8 mouse cellular contexts compared by ENCODE assay signal in genomic region chr1:74397919-74398451, GRCm38 (mm10). TPM values are rescaled to one million over a fixed set of nuclear protein-coding genes. Genes with fewer than 3 reads are reported as not detected.
DNase-seq lines count a peak whose midpoint lies in the region; ATAC-seq lines count a peak whose summit lies in the region.

No protein-coding gene starts in this region.

- 6% methylated on average over 11 of the region's 11 CpGs for WGBS in intestine, embryonic 16.5 days
- WGBS in liver, embryonic 11.5 days = 5% methylated on average over 11 of the region's 11 CpGs

- H3K27ac ChIP-seq in intestine, embryonic 16.5 days (ENCODE audit: low read length) = peak overlapping the region; percentile 91
- H3K27ac ChIP-seq in liver, embryonic 11.5 days (ENCODE audit: low read depth, low read length) = peak overlapping the region; percentile 92

- no peaks in the 10 kb centered on the region for H3K9me3 ChIP-seq in intestine, embryonic 16.5 days (ENCODE audit: control insufficient read depth, low read length)
- no peaks in the 10 kb centered on the region for H3K9me3 ChIP-seq in liver, embryonic 11.5 days (ENCODE audit: control insufficient read depth, low read length)

- H3K4me2 ChIP-seq in intestine, embryonic 16.5 days (ENCODE audit: low read depth, low read length) = peak overlapping the region; percentile 88
- H3K4me2 ChIP-seq in liver, embryonic 11.5 days = peak overlapping the region; percentile 86

- peak; percentile 74 for DNase-seq in 3T3-L1 (ENCODE audit: low read depth, low spot score)
- peak; percentile 78 for DNase-seq in embryo, embryonic 9.5 days (ENCODE audit: extremely low spot score)
- peak; percentile 97 for DNase-seq in heart, adult 11 months
- peak; percentile 70 for DNase-seq in liver, embryonic 11.5 days (ENCODE audit: low spot score)
- DNase-seq in splenic B cell, adult 2 months (ENCODE audit: low read depth, low spot score) = peak; percentile 89

- no peaks in the 10 kb centered on the region for H3K27me3 ChIP-seq in intestine, embryonic 16.5 days (replicated peaks; ENCODE audit: control insufficient read depth, insufficient read depth, low read length)
- H3K27me3 ChIP-seq in liver, embryonic 11.5 days (replicated peaks; ENCODE audit: control insufficient read depth, insufficient read depth, low read length) = no peaks in the 10 kb centered on the region
- H3K27me3 ChIP-seq in splenic B cell, adult 2 months (ENCODE audit: control insufficient read depth, insufficient read depth, low read length, poor library complexity, severe bottlenecking) = no peaks in the 10 kb centered on the region

- peak; percentile 55 for ATAC-seq in activated CD4-positive, CD25-positive, alpha-beta regulatory T cell, adult 4 months
- ATAC-seq in intestine, embryonic 16.5 days = peak; percentile 49
- ATAC-seq in liver, embryonic 11.5 days (replicated peaks; ENCODE audit: low FRiP score) = peak; percentile 37
- ATAC-seq in monocyte, adult 5-6 weeks (replicated peaks; ENCODE audit: insufficient number of reproducible peaks, low FRiP score, low TSS enrichment, poor library complexity, severe bottlenecking) = 0 out of 2 replicates have a peak, but pooled peaks have one; percentile 7

- peak overlapping the region; percentile 74 for H3K9ac ChIP-seq in intestine, embryonic 16.5 days (ENCODE audit: low read depth, low read length)
- peak overlapping the region; percentile 61 for H3K9ac ChIP-seq in liver, embryonic 11.5 days (ENCODE audit: low read depth, low read length)

- H3K4me3 ChIP-seq in intestine, embryonic 16.5 days (ENCODE audit: low read length) = peak overlapping the region; percentile 49
- peak overlapping the region; percentile 53 for H3K4me3 ChIP-seq in liver, embryonic 11.5 days (ENCODE audit: low read depth, low read length)

- H3K36me3 ChIP-seq in intestine, embryonic 16.5 days (ENCODE audit: control insufficient read depth, insufficient read depth, low read length) = peaks cover 19% of the 10 kb centered on the region
- H3K36me3 ChIP-seq in liver, embryonic 11.5 days (ENCODE audit: control insufficient read depth, insufficient read depth, low read length) = peaks cover 14% of the 10 kb centered on the region; the same call in 1 of the 2 replicates
- H3K36me3 ChIP-seq in splenic B cell, adult 2 months (ENCODE audit: control insufficient read depth, insufficient read depth, low read length, poor library complexity, severe bottlenecking) = peaks cover 4% of the 10 kb centered on the region; the same call in 1 of the 2 replicates

- H3K4me1 ChIP-seq in intestine, embryonic 16.5 days (ENCODE audit: control insufficient read depth, insufficient read depth, low read length) = peaks cover 19% of the 10 kb centered on the region
- H3K4me1 ChIP-seq in liver, embryonic 11.5 days (replicated peaks; ENCODE audit: control insufficient read depth, insufficient read depth, low read length) = peaks cover 20% of the 10 kb centered on the region

RNA-seq across cellular contexts. Expression of gene Ctdsp1, which starts 6.7 kb away (rescaled TPM):
- 10 to 100 TPM; 29.9 to 31.9 TPM for polyA plus RNA-seq in activated CD4-positive, CD25-positive, alpha-beta regulatory T cell, adult 4 months (2017; shearing (Covaris generic))
- 69.4 and 72.3 TPM in 2 replicates for polyA plus RNA-seq in intestine, embryonic 16.5 days (2015; fragmentation: Nextera tagmentation; extraction: Ambion mirVana)
- 65.2 and 71.1 TPM in 2 replicates for polyA plus RNA-seq in liver, embryonic 11.5 days (2014; fragmentation: Nextera tagmentation; extraction: Ambion mirVana)
- 31.8 to 64.2 TPM (median 34.4 TPM) in 3 replicates for total RNA-seq in monocyte, adult 5-6 weeks (2017)

RNA-seq across cellular contexts. Expression of gene Vil1, which starts 11.2 kb away (rescaled TPM):
- under 1 TPM in 1 of 2 experiments, not detected in 1; 0.13 TPM for polyA plus RNA-seq in activated CD4-positive, CD25-positive, alpha-beta regulatory T cell, adult 4 months (2017; shearing (Covaris generic))
- polyA plus RNA-seq in intestine, embryonic 16.5 days (2015; fragmentation: Nextera tagmentation; extraction: Ambion mirVana) = 207 and 244 TPM in 2 replicates
- 0.88 and 0.94 TPM in 2 replicates for polyA plus RNA-seq in liver, embryonic 11.5 days (2014; fragmentation: Nextera tagmentation; extraction: Ambion mirVana)
- 0.87 to 1.9 TPM in 2 of 3 replicates, not detected in the other for total RNA-seq in monocyte, adult 5-6 weeks (2017)

RNA-seq across cellular contexts. Expression of gene Slc11a1, which starts 23.0 kb away (rescaled TPM):
- under 1 TPM; 0.42 to 0.97 TPM for polyA plus RNA-seq in activated CD4-positive, CD25-positive, alpha-beta regulatory T cell, adult 4 months (2017; shearing (Covaris generic))
- 8.0 and 8.9 TPM in 2 replicates for polyA plus RNA-seq in intestine, embryonic 16.5 days (2015; fragmentation: Nextera tagmentation; extraction: Ambion mirVana)
- polyA plus RNA-seq in liver, embryonic 11.5 days (2014; fragmentation: Nextera tagmentation; extraction: Ambion mirVana) = 10.0 and 10.4 TPM in 2 replicates
- 180 to 306 TPM (median 249 TPM) in 3 replicates for total RNA-seq in monocyte, adult 5-6 weeks (2017)

RNA-seq across cellular contexts. Expression of gene Catip, which starts 36.1 kb away (rescaled TPM):
- polyA plus RNA-seq in activated CD4-positive, CD25-positive, alpha-beta regulatory T cell, adult 4 months (2017; shearing (Covaris generic)) = not detected
- polyA plus RNA-seq in intestine, embryonic 16.5 days (2015; fragmentation: Nextera tagmentation; extraction: Ambion mirVana) = 0.24 and 0.50 TPM in 2 replicates
- polyA plus RNA-seq in liver, embryonic 11.5 days (2014; fragmentation: Nextera tagmentation; extraction: Ambion mirVana) = 0.21 TPM in 1 of 2 replicates, not detected in the other
- total RNA-seq in monocyte, adult 5-6 weeks (2017) = 0.29 to 3.3 TPM (median 0.96 TPM) in 3 replicates

Comparison
In these comparisons a context has a peak if more than half of its experiments do, and no peak if none do; other contexts are left out.
1. Peak in every context shown above with its lines: DNase-seq, ATAC-seq, H3K4me3 ChIP-seq and H3K27ac ChIP-seq.
2. RNA of gene Vil1, which starts 11.2 kb away (polyA plus RNA-seq): 207 to 244 TPM in intestine, embryonic 16.5 days; 0.88 to 0.94 TPM in liver, embryonic 11.5 days and 0.13 TPM in activated CD4-positive, CD25-positive, alpha-beta regulatory T cell, adult 4 months; every median in the first group is over 100 times any median in the second.